Mouse (Mus musculus) embryo, embryonic 10 days (tissue): ENCODE results near the gene Fcna.

Source experiments
- DNase-seq: peaks from one replicate; pipeline ENCODE4 v3.0.0-alpha.2; 2015; ENCODE audit warnings: low spot score

Fcna gene

DNA sequence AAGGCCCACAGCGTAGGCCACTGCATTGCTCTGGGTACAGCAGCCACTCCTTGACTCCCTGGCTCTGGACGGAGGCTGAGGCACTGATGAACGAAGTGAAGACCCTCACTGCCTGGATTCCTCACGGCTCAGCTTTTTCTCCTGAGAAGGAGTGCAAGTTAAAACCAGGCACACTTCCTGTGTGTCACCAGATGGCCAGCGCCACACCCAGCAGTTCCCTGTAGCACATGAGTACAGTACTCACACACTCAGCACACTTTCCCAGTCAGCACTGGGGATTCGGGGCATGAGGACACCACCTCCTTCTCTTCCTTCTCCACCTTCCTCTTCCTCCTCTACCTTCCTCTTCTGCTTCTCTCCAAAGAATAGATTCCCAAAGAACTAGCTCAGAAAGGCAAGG is at the start of gene Fcna:
TSS of gene Fcna (minus strand) at position 220 of the 400 bp plus-strand sequence.
- no peak for DNase-seq

DNA sequence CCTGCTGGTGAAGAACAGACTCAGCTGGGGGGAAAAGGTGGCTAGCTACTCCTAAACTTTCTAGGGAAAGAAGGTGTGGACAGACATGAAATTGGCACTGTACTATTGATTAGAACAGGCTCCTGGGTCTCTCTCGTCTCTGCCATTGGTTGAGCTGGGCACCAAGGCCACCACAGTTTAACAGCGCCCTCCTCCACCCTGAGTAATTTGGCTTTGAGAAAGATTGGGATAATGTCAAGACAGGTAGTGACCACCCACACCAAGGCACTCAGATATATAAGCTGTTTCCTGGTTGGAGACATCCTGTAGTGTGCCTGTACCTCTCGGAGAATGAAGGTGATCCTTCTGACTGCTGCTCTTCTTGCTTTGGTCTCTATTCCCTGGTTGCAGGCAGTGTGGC is 48.7 kb upstream of the Fcna start, which contains the start of gene Lcn6:
TSS of gene Lcn6 (plus strand) at position 301 of the 400 bp plus-strand sequence.
- DNase-seq, result no peak

DNA sequence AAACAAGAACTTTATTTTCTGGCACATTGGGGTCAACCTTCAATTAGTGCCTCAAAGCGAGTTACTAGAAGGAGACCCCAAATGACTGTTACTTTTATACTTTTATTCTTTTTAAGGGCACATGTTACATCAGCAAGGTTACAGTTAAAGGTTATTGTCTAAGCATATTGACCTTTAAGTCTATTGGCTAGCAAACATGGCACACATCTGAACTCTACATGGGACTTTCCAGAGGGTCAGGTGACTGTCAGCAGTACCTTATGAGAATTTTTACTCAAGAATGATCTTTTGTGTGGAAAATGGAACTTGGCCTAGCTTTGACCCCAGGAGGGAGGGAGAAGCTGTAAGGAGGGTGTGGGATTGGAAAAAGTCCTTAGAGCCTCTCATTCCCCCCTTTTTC is 38.7 kb upstream of the Fcna start:
- DNase-seq, result no peak

DNA sequence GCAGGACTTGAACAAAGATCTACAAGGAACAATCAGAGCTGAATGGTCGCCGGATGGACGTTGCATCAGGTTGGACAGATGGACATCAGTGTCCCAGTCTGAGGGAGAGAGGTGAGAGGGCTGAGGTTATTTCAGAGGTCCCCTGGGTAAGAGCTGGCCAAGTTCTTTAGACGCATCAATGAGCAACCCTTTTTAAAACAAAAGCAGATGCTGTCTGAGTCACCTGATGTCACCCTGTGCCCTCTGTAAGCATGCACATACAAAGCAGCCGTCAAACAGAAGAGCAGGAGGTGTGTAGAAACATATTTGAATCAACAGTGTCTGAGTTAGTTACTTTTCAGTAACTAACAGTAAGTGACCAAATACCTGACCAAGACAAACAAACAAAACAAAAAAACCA is 36.3 kb upstream of the Fcna start:
- DNase-seq, result no peak

DNA sequence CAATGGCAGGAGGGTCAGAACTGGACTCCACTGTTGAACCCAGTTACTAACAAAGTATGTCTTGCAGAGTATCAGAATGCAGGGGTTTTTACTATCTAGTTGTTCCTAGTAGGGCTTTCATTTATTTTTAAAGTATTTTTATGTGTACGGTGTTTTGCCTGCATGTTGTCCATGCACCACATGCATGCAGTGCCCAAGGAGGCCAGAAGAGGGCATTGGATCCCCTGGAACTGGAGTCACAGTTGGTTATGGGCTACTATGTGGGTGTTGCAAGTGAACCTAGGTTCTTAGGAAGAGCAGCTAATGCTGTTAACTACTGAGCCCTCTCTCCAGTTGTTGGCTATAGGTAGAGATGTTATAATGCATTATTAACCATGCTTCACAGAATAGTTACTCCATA is 35.7 kb upstream of the Fcna start:
- peak; percentile 62 for DNase-seq

DNA sequence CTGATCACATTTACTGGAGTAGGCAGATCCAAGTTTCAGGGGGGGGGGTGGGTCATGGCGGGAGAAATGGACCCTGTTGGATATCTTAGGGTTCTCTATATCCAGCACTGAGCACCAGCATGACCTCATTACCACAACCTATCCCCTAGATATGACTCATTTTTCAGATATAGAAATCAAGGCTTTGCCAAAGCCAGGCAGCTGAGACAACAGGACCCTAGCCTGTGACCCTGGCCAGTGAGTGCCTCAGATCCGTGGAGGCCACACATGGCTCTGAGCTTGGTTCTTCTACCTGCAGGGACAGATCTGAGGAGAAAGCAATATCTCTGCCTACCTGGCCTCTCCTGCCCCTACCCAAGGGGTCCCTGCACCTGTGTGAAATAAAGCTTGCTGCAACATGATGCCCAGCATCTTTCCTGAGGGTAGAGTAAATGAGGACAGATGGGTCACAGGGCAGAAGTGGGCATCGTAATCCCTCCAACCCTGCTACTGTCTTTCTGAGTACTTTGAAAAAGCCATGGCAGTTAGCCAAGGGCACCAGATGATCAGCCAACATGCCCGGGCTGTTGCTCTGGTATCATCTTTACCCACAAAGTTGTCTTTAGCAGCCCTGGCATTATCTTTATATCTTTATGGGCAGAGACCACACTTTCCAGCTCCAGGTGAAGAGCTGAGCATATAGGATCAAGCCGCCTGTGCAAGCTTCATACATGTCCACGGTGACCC is 33.6 kb upstream of the Fcna start:
- no peak for DNase-seq

DNA sequence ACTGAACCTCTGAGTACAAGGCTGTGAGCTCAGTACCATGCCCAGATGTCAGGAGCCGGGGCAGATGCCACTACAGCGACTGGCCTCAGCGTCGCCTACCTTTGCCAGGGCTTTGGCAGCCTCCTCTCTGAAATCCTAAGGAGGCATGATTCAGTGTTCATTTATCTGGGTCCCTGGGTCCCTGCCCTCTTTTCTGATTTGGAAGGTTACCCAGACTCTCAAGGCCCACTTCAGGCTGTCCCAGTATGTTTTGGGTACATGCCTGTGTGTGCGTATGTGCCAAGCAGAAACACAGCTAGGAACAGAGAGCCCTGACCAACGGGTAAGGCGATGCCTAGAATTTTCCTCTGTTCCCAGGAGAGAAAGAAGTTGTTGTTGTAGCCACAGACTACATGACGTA is 32.4 kb upstream of the Fcna start:
- DNase-seq, result no peak

DNA sequence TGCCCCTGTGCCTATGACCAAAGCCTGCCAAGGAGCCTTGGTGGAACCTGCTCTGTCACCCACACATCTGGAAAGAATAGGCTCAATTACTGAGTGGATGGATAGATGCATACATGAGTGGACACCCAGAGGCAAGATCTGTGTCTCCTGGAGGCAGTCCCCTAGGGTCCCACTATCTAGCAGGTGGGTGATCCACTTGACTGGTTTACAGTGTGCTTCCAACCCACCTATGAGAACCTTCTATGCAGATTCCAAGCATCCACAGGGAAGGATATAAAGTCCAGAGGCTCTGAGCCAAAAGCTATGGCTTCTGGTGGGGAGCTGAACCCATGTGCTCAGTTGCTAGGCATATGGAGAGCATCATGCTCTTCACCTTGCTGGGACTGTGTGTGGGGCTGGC is 29.8 kb upstream of the Fcna start, which contains the start of gene Lcn5:
TSS of gene Lcn5 (plus strand) at position 301 of the 400 bp plus-strand sequence.
- no peak for DNase-seq

DNA sequence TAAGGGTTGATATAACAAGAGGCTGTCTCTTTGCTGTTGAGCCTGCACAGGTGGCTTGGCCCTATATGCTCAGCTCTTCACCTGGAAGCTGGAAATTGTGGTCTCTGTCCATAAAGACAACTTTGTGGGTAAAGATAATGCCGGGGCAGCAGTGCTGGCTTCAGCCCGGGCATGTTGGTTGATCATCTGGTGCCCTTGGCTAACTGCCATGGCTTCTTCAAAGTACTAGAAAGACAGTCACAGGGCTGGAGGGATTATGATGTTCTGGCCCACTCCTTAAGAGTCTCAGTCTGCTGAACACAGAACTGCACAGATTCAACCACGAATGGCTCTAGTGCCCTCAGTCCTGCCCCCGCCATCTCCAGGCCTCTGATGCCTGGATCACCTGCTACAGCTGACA is 29.4 kb upstream of the Fcna start:
- DNase-seq, result no peak

DNA sequence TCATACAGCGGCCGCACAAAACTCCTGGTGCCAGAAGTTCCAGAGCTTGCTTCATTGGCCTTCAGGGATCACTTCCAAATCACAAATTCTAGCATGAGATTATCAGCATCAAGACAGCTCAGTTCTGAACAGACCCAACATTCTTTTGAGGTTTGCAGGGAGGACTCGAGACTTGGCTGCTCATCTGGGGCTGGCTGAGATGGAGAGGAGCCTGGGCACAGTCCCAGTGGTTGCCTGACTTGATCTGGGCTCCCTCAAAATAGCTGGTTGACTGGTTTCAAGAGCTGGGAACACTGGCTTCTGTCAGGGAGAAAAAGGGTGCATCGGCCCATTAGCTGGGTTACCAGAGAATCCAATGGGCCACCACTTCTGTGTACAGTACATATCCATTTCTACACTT is 28.9 kb upstream of the Fcna start:
- no peak for DNase-seq

DNA sequence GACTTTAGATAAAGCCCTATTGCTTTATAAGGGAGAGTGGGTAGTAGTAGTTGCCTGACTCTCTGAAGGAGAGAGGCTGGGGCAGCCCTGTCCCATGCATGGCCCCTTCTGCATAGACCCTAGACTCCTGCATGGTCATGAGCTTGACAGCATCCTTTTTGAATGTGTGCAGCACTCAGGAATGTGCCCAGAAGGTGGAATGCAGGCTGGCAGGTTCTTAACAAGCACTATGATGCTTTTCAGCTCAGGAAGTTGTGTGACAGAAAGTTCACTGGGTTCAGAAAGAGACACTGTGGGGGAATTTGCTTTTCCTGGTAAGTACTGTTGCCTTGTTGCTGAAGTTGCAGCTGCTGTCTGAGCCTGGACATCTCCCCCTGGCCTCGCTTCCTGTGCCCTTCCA is 26.7 kb upstream of the Fcna start:
- peak; percentile 8 for DNase-seq

DNA sequence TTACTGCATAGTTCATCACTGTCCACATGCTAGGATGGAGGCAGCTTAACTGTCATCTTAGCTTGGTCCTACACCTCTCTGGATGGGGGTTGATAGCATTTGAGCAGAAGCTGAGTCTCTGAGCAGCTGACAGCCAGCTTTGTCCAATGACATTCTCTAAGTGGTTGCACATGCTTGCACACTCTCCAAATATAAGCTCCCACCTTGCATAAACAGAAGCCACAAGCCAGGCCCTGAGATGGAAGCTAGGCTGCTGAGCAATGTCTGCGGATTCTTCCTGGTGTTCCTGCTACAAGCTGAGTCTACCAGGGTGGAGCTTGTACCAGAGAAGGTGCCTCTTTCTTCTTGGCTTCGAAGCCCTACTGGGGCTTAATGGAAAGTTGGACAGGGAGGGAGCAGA is 25.1 kb upstream of the Fcna start, which contains the start of gene Lcn8:
TSS of gene Lcn8 (plus strand) at position 219 of the 400 bp plus-strand sequence.
- DNase-seq, result no peak

DNA sequence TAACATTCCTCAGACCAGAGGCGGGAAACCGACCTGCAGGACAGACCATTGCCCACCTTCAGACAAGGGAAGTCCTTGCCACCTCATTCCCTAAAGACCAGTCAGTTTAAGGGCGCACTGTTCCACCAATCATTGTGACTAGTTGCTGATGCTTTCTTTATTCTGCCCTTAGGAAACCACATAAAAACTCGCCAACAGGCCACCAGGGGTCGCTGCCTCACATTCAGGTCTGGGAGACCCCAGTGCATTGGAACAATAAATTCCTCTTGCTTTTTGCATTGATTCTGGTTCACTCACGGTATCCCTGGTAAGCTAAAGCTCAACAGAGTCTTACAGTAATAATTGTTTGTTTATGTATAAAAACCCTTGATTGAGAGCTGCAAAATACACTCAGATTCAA is 12.1 kb upstream of the Fcna start:
- DNase-seq, result peak; percentile 68

DNA sequence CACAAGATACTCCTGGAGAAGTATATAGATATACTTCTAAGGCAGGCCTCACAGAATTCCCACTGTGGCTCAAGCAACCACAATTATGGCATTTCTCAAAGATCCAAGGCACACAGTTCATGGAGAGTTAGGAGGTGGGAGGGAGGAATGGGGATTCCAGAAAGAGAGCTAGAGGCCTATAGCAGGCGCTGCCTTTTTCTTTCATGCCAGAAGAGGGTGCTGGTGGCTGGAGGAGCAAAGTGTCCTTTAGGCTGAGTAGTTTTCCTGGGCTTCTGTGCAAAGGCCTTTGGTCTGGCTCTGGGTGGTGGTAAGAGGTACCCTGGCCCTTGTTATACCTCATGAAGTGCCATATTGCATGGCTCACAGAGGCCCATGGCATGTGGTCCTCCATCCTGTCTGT is 6.2 kb upstream of the Fcna start:
- no peak for DNase-seq

DNA sequence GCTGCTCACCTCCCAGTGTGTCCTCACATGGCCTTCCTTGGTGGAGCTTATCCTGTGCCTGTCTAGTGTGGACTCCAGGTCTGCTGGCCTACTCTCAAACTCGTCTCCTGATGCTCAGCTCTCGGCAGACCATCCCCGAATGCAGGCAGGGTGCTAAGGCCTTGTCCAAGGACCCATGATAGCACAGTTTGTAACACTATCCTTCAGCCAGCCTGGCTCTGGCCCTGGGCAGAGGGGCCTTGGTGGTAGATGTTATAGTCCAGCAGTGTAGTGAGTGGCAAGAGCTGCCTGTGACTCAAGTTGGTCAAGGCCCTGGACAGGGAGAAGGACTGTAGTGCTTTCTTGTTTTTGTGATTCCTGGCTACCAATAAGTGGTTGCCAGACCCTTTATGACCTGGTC is 5.8 kb upstream of the Fcna start:
- DNase-seq, result no peak

DNA sequence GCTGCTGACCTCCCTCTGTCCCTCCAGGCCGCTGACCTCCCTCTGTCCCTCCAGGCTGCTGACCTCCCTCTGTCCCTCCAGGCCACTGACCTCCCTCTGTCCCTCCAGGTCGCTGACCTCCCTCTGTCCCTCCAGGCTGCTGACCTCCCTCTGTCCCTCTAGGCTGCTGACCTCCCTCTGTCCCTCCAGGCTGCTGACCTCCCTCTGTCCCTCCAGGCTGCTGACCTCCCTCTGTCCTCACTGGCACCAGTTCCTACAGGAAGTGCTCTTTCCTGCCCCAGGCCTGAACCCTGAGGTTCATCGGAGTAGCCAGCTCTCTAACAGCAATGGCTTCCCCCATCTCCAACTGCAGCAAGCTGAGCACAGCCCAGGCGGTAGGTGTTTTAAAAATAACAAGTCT is 908 bp upstream of the Fcna start:
- peak; percentile 47 for DNase-seq

DNA sequence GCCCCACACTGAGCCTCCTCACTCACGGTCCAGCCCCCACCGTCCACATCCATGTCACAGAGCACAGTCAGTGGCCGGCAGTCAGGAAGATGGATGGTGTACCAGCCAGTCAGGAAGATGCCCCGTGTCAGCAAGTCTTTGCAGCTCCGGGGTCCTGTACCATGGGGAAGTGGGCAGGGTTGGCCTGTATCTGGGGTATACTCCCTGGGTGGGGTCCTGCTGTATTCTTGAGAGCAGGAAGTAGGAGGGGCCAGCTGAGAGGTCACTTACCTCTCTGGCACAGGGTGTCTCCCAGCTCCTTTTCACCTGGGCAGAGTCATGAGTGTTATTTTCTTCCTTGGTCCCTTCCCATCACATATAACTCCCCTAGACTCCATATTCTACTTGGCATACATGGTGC is 1.8 kb downstream of the Fcna start:
- no peak for DNase-seq

DNA sequence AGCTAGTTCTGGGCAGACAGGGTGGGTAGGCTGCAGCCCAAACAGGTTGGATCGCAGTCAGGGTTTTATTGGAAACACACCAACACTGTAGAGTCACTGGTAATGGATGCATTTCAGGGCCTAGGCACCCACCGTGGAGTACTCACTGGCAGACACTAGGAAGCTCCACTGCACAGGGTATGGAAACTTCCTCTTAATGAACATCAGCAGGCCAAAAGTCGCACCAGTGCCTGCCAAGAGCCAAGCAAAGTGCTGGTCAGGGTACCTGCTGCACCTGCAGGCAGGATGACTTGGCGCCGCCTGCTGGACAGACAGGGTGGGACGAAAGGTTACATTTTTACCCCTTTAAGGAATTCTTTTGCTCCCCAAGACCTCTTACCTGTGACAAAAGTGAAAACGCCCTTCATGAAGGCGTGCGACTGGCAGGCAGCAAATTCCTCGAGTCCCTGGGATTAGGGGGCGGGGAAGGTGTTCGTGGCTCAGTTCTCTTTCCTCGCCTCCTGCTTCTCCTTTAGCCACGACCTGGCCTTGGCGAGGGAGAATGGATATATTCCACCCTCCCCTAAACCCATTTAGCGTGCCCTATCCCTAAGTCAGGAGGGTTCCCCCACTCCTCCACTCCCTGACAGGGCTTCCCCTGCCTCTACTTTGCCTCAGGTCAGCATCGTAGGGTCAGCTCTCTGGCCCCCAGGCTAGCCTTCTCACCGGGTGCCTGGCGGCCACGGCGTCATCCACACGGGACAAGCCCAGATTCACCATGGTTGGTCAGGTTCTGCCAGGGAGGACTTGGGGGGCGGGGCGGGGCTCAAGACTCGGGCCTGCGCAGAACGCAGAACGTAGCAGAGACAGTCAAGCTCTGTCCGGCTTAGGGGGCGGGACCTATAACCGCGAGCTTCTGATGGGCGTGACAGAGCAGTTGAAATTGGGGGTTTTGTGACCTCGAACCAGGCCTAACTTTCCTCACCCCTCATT is 6.3 kb downstream of the Fcna start, which contains the start of gene Tmem141:
TSS of gene Tmem141 (minus strand) at position 777 of the 972 bp plus-strand sequence.
- DNase-seq, result peak; percentile 88

DNA sequence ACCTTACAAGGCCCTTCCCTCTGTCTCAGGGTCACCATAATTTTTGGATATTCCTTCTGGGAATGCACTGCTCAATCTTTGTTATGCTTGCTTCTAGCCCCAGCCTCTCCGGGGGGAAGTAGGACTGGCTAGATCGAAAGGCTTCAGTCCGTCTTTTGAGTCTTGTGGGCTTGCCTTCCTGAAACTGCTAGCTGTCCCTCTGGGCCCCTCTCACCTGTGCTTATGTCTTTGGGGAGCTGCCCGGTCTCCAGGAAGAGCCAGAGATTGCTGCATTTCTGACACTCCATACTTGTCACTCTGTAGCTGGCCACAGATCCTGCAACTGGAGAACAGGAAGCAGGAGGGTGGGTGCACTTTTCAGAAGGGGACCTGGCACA is 7.0 kb downstream of the Fcna start:
- no peak for DNase-seq

DNA sequence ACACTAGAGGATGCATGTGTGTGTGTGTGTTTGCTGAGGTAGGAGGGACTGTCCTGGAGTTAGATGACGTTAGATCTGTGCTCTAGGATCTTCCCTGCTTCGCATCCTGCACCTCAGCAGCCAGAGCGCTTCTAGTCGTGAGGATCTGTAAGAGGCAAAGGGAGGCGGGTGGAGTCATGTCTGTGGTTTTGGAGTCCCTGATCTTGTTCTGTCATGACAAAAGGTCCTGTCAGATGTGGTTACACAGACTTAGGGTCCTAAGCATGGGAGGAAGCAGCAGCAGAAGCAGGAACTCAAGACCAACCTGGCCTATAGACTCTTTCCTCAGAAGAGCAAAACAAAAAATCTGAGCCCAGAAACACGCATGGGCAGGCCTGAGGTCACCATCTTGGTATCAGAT is 7.4 kb downstream of the Fcna start:
- no peak for DNase-seq

DNA sequence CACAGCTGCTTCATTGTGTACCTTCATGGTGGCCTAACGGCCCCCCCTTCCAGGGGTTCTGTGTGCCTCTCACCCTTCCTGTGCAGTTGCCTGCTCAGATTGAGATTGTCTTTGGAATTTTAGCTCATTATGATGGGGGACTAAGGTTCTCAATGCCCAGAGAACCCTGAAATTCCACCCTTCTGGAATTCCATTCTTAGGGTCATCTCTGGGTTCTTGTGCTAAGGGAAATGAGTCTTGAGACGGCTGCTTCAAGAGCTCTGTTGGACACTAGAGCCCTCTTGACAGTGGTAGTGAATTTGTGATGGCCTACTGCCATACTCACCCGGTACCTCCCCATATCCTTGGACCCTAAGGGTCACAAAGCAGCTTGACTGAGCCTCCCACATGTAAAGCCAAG is 10.3 kb downstream of the Fcna start, which contains the start of gene Ccdc183:
TSS of gene Ccdc183 (minus strand) at position 101 of the 400 bp plus-strand sequence.
- no peak for DNase-seq

DNA sequence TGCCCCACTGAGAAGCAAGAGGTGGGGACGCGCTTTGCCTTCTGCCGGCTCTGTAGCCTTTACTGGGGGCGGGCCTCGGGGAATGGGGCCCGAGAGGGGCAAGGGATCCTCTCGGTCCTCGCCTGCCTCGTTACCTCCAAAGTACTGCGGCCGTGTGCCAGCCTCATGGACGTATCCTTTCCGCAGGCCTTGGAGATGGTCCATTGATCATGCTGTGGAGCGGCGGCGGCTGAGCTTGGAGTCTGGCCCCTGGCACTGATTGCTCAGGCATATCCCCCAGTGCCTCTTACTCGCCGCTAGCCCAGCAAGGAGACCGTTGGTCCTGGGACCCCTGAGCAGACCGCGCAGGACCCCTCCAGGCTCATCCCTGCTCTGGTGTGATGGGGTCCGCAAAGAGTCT is 11.4 kb downstream of the Fcna start:
- no peak for DNase-seq

DNA sequence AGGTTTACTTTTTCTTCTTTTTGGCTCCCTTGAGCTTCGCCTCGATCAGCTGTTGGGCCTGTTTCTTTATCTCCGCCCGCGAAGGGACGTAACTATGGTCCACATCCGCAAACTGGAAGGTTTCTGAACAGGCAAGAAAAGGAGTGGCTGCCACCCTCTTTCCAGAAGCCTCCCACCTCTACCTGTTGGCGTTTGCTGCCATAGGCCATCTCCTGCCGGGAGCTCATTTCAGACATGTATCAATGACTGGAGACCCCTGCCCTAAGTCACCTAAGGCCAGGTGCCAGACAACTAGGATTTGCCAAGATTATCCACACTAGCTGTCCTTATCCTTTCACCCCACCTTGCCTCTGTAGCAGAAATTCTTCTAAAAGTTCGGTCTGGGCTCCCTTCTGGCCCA is 19.2 kb downstream of the Fcna start:
- DNase-seq, result no peak
